Mouse (Mus musculus) right cerebral cortex, postnatal 4 days (tissue): Measurements from ENCODE around the gene Ttll11.
A peak's percentile ranks its signal among the peaks of the same experiment; 100 is the strongest.

ENCODE experiments used
- DNase-seq: peaks from one replicate; pipeline ENCODE4 v3.0.0-alpha.2; 2022

Ttll11 gene

DNA sequence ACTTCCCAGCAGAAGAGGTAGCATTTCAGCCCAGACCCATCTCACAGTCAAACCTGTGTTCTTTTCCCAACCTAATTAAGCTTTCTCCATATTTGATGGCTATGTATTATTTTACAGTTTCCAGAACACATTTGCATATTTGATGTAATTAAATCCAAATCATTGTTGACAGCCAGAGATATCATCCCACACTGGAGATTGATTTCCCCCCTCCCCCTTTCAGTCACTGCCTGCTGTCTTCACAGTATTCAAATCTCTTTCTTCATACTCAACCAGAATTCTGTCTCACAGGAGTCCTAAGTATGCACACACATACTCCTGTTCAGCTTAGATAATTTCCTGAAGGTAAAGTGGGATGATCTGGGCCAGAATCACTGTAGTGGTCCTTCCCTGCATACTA lies 218.8 kb downstream of the Ttll11 start:
- DNase-seq, result no peak

DNA sequence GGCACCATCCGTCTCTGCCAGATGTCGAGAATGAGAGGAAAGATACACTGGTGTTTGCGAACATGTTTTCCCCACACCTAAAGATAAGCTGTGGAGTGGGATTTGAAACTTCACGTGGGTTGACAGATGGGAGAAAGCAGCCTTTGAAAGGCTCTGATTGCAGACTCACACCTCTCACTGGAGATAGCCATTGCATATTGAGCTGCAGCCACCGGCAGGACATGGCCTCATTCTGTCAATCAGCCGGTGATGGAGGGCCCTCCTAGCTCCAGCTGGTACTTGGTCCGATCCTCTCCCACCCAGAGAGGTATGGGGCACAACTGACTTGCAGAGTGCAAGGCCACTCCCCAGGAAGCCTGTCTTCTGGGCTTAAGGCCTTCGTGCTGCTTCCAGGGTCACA lies 219.4 kb downstream of the Ttll11 start:
- DNase-seq, result no peak

- DNase-seq, result no peak
Measured at GRCm38 (mm10) chr2:35756467-35756866, 223.2 kb downstream of the Ttll11 start.

DNA sequence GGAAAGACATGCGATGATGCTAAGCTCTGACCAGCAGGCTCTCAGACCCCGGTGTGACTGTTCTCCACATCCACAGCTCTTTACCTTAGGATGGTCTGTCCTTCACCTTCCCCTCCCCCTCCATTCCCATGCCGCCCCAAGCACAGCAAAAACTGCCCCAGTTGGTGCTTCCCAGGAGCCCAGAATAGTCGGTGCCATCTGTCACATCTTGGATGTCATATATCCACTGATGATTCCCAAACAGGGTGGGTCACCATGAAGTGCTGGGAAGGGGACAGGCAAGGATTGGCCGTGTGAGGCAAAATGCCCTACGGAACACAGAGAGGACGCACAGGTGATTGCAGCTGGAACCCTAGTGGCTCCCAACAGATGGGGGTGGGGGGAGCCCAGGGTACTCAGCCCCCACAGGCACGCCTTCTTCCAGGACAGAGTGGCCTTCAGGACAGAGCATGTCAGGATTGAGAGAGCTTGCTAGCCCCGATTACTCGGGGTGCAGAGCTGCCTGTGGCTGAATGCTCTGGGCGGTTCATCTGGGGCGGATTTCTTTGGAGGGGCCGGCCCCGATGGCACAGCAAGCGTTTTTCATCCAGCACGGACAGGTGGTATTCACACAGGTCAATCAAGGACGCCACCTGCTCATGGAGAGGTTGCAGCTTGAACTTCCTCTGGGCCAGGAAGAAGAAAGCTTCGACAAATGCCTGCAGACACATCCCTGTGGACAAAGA lies 227.8 kb downstream of the Ttll11 start:
- no peak for DNase-seq

- no peak for DNase-seq
Measured at GRCm38 (mm10) chr2:35750533-35751141, 229.1 kb downstream of the Ttll11 start.

DNA sequence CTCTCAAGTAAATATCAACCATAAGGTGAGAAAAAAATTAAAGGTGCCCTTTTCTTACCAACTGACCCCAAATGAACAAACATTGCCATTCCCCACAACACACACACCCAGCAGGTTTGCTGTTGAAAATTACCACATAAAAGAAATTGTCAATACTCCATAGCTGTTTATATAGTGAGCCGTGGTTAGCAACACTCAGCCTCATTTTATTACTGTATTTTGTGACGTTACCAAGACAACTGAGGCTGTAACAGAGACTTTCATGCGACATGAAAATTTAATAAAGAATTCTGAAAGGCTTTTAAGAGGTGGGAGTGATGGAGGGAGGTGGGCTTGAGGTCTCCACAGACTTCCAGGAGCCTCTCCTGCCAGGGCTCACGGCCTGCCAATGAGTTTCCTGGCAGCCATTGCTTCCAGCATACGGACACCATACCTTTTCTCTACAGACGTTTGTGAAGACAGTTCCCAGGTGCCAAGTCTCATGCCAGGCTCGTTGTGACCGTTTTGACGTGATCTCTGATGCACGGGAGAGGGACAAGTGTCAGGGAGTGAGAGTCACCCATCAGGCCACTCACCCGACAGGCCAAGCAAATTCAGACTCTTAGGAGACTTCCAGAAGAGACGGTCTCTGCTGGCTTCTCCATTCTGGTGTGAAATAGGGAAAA lies 232.2 kb downstream of the Ttll11 start:
- DNase-seq, result no peak

DNA sequence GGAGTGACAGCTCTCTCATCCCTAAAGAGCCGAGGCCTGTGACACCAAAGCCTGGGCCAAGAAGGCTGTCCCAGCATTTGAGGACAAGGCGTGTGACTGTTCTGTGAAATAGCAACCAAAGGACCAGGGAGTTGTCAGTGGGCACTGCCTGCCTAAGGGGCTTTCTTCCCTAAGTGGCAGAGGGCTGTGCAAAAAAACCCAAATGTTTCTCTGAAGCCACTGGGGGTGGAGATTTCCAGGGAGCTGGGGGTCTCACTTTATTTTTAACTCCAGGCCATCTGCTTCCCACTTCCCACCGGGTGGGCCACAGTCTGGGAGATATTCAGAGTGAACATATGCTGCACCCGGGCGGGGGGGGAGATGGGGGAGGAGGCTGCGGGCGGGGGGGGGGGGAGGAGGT lies 233.1 kb downstream of the Ttll11 start:
- DNase-seq, result peak; percentile 45

- DNase-seq, result no peak
Measured at GRCm38 (mm10) chr2:35745876-35746275, 233.8 kb downstream of the Ttll11 start.

GRCm38 (mm10) chr2:35739669-35740254 lies 240.0 kb downstream of the Ttll11 start:
- no peak for DNase-seq

DNA sequence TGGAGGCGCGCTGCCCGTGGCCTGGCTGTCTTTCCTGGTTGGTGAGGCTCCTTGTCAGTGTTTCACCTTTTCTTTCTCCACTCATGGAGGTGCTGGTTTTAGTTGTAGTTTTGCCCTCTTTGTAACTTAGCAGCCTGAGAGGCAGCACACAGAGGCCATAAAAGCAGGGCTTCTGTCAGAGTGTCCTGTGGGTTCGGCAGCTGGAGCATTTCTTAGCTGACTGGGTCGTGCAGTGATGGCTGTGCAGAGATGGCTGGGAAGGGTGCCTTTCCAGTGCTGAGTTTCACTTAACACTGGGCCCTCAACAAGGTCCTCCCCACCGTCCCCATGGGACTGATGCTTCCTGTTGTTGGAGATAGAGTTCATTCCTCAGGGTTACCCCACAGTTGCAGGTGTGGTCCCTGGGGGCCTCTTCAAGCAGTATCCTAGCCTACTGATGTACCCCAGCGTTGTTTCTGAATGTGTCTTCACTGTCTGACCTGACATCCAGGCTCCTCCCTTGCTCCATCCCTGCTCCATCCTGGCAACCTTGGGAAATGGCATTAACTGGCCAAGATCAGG lies 242.2 kb downstream of the Ttll11 start:
- no peak for DNase-seq

GRCm38 (mm10) chr2:35736061-35736460 lies 243.7 kb downstream of the Ttll11 start:
- no peak for DNase-seq

DNA sequence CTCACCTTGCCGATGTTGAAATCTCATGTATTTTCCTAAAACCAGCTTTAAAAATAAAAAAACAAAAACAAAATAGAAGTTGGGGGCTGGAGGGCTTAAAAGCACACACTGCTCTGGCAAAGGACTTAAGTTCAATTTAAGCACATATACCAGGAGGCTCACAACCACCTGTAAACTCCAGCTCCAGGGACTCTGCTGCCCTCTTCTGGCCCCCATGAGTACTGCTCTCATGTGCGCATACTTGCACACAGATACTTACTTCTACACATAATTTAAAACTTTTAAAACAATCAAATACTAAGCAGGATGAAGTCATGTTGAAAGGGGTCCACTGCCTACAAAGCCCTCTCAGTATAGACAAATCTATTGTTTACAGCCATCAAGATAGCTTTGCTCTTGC lies 244.7 kb downstream of the Ttll11 start:
- peak; percentile 35 for DNase-seq

DNA sequence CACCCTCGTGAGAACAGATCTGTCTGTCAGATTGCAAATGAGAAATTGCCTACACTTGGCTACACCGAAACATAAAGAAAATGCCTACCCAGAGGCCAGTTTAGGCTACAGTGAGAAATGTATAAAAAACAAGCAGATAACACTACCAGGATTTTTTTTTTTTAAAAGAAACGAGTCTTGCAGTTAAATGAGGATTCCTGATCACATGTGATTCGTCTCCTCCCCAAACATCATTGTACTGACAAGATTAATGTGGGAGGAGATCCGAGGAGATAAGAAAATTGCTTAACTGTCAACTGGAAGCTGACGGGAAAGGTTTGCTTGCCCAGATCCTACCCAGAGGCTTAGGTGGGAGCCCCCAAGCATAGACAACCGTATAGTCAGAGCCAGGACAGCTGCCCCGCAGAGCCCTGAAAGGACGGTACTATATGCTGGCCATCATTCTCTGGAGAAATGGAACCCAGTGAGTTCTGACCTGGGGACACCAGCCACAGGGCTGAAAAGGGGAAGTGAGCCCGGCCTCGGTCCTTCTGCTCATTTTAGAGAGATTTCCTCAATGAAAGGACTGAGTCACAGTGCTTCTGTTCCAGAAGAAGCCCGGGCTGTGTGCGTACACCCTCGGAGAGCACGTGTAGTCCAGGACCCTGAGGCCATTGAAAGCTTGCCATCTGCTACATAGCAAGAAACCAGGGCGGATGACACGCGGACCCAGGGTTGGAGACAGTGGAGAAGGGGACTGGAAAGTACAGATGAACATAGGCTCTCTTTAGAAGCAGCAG lies 247.9 kb downstream of the Ttll11 start:
- DNase-seq, result no peak

GRCm38 (mm10) chr2:35729077-35730065 lies 250.3 kb downstream of the Ttll11 start:
- no peak for DNase-seq

DNA sequence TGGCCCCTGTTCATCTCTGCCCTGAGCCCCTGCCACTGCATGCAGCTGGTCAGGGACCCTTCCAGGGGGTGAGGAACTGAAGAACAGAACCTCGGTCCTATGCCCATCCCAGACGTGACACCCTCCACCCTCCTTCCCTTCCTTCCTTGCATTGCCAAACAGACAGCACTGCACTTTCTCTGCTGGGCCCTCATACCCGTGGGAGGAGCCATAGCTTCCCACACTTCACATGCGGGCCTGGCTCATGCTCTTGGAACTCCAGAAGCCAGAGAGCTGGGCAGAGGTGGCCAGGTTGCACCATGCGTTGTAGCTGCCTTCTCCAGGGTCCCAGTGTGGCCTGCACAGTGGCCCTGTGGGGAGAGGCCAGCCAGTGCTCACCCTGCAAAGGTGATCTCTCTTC lies 251.1 kb downstream of the Ttll11 start:
- no peak for DNase-seq

GRCm38 (mm10) chr2:35723691-35724090 lies 256.0 kb downstream of the Ttll11 start:
- DNase-seq, result no peak

DNA sequence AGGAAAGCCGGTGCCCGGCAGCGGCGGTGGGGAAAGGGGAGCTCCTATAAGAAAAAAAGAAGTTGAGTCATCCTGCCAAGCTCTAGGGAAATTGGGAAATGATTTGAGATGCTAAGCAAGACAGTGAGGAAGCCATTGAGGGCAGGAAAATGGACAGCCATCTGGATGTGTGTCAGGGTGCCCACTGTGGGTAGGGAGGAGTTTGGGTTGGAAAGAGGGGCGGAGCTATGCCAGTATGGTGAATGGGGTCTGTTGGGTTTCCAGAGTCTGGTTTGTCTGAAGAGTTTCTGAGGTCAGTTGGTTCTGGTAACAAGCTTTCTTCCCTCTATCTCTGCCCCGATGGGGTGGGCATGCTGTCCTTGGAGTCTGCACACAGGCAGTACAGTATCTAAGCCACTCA lies 256.4 kb downstream of the Ttll11 start:
- DNase-seq, result no peak

DNA sequence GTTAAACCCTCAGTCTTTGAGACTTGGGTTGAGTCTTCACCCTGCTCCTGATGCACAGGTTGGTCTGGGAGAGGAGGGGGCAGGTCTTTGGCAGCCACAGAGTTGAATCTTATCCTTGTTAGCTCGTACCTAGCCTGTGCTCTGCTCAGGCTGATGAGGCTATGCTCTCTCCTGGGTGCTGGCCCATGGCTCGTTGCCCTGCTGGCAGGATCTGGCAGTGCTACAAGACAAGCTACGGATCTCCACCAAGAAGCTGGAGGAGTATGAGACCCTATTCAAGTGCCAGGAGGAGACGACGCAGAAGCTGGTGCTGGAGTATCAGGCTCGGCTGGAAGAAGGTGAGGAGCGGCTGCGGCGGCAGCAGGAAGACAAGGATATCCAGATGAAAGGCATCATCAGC lies 256.9 kb downstream of the Ttll11 start:
- DNase-seq, result no peak

DNA sequence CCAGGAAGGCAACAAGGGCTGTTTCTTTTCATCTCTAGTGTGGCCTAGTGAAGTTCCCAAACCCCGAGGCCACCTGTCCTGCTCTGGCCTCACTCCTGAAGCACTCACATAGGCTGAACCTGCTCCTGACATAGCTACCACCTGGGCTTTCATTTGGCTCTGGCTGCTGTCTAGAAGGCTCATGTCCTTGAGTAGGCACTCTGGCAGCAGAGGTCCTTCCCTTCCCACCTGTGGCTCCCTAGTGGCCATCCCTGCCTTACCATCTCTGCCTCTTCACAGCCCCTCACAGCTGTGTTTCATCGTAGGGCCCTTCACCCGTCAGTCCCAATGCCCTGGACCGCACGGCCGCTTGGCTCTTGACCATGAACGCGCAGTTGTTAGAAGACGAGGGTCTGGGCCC lies 258.8 kb downstream of the Ttll11 start:
- DNase-seq, result no peak

DNA sequence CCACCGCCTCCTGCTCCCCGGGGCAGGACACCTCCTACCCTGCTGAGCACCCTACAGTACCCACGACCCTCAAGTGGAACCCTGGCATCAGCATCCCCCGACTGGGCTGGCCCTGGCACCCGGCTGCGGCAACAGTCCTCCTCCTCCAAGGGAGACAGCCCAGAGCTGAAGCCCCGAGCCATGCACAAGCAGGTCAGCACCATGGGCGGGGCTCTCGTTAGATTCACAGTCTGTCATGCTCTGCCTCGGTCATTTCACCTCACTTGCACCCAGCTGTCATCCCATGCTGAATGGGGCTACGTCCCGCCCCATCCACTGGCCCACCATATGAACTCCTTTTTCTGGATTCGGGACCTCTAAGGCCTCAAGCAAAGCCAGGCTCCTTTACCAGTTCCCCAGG lies 259.2 kb downstream of the Ttll11 start:
- no peak for DNase-seq

DNA sequence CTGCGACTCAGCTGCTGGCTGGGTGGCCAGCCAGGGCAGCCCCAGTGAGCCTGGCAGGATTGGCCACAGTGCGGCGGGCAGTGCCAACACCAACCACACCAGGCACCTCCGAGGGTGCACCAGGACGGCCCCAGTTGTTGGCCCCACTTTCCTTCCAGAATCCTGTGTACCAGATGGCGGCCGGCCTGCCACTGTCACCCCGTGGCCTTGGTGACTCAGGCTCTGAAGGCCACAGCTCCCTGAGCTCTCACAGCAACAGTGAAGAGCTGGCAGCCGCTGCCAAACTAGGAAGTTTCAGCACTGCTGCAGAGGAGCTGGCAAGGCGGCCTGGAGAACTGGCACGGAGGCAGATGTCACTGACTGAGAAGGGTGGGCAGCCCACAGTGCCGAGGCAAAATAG lies 259.6 kb downstream of the Ttll11 start:
- peak; percentile 34 for DNase-seq
